Mouse (Mus musculus) thymus, adult 2 months (tissue): ENCODE measurements around the gene Cpd.

ENCODE experiments used
- CTCF ChIP-seq: fragments of 200-500 bp; IDR thresholded peaks from 2 replicates; pipeline ENCODE4 v1.5.1; 2012; ENCODE audit warnings: mild to moderate bottlenecking, control low read depth, low read length, moderate library complexity, borderline replicate concordance; ENCODE audit not compliant: control insufficient read depth, poor library complexity, insufficient read depth; ENCODE audit errors: extremely low read depth
- POLR2A ChIP-seq: fragments of 200-500 bp; IDR thresholded peaks from 2 replicates; pipeline ENCODE4 v1.6.1; 2012; ENCODE audit warnings: mild to moderate bottlenecking, low read length, control low read depth, moderate library complexity; ENCODE audit not compliant: control insufficient read depth, poor library complexity, insufficient read depth; ENCODE audit errors: extremely low read depth

- TF ChIP-seq POLR2A (no peak), CTCF (no peak)
Observed at GRCm38 (mm10) chr11:76892972-76893371, 46.2 kb upstream of the Cpd start.
